Mouse (Mus musculus): ENCODE data around the gene Rhobtb1.

The Rhobtb1 gene

GRCm38 (mm10) chr10:69151045-69151444, at the start of gene Rhobtb1:
Gene Rhobtb1 (plus strand): TSS chr10:69151434.
- in situ Hi-C loops (cut with MboI; ENCODE audit: low sequenced_read_pairs), result no loop called here

- in situ Hi-C loops (cut with MboI; ENCODE audit: low sequenced_read_pairs), result no loop called here
Observed at GRCm38 (mm10) chr10:69101988-69102387, 49.2 kb upstream of the Rhobtb1 start.

- in situ Hi-C loops (cut with MboI; ENCODE audit: low sequenced_read_pairs), result no loop called here
Observed at GRCm38 (mm10) chr10:69104143-69104882, 46.9 kb upstream of the Rhobtb1 start.

GRCm38 (mm10) chr10:69104883-69105225, 46.4 kb upstream of the Rhobtb1 start:
- in situ Hi-C loops (cut with MboI; ENCODE audit: low sequenced_read_pairs), result no loop called here

GRCm38 (mm10) chr10:69106796-69107195, 44.4 kb upstream of the Rhobtb1 start:
- in situ Hi-C loops (cut with MboI; ENCODE audit: low sequenced_read_pairs), result no loop called here

GRCm38 (mm10) chr10:69107253-69107652, 44.0 kb upstream of the Rhobtb1 start:
- in situ Hi-C loops (cut with MboI; ENCODE audit: low sequenced_read_pairs), result no loop called here

GRCm38 (mm10) chr10:69114384-69114783, 36.9 kb upstream of the Rhobtb1 start:
- in situ Hi-C loops (cut with MboI; ENCODE audit: low sequenced_read_pairs), result no loop called here

GRCm38 (mm10) chr10:69117996-69118395, 33.2 kb upstream of the Rhobtb1 start:
- in situ Hi-C loops (cut with MboI; ENCODE audit: low sequenced_read_pairs), result no loop called here

GRCm38 (mm10) chr10:69118893-69119292, 32.3 kb upstream of the Rhobtb1 start:
- in situ Hi-C loops (cut with MboI; ENCODE audit: low sequenced_read_pairs), result no loop called here

GRCm38 (mm10) chr10:69119456-69119855, 31.8 kb upstream of the Rhobtb1 start:
- in situ Hi-C loops (cut with MboI; ENCODE audit: low sequenced_read_pairs), result no loop called here

GRCm38 (mm10) chr10:69126546-69126945, 24.7 kb upstream of the Rhobtb1 start:
- in situ Hi-C loops (cut with MboI; ENCODE audit: low sequenced_read_pairs), result no loop called here

GRCm38 (mm10) chr10:69128531-69128930, 22.7 kb upstream of the Rhobtb1 start:
- in situ Hi-C loops (cut with MboI; ENCODE audit: low sequenced_read_pairs), result no loop called here

- in situ Hi-C loops (cut with MboI; ENCODE audit: low sequenced_read_pairs), result no loop called here
Observed at GRCm38 (mm10) chr10:69130613-69131012, 20.6 kb upstream of the Rhobtb1 start.

GRCm38 (mm10) chr10:69134356-69134755, 16.9 kb upstream of the Rhobtb1 start:
- in situ Hi-C loops (cut with MboI; ENCODE audit: low sequenced_read_pairs), result no loop called here

GRCm38 (mm10) chr10:69136241-69136828, 14.9 kb upstream of the Rhobtb1 start:
- in situ Hi-C loops (cut with MboI; ENCODE audit: low sequenced_read_pairs), result no loop called here

GRCm38 (mm10) chr10:69149252-69149651, 2.0 kb upstream of the Rhobtb1 start:
- in situ Hi-C loops (cut with MboI; ENCODE audit: low sequenced_read_pairs), result no loop called here

- in situ Hi-C loops (cut with MboI; ENCODE audit: low sequenced_read_pairs), result no loop called here
Observed at GRCm38 (mm10) chr10:69152971-69153370, 1.7 kb downstream of the Rhobtb1 start.

- in situ Hi-C loops (cut with MboI; ENCODE audit: low sequenced_read_pairs), result no loop called here
Observed at GRCm38 (mm10) chr10:69155428-69156175, 4.4 kb downstream of the Rhobtb1 start.

- in situ Hi-C loops (cut with MboI; ENCODE audit: low sequenced_read_pairs), result no loop called here
Observed at GRCm38 (mm10) chr10:69156462-69156861, 5.2 kb downstream of the Rhobtb1 start.

- in situ Hi-C loops (cut with MboI; ENCODE audit: low sequenced_read_pairs), result no loop called here
Observed at GRCm38 (mm10) chr10:69157471-69157870, 6.2 kb downstream of the Rhobtb1 start.

GRCm38 (mm10) chr10:69160877-69161276, 9.6 kb downstream of the Rhobtb1 start:
- in situ Hi-C loops (cut with MboI; ENCODE audit: low sequenced_read_pairs), result no loop called here

GRCm38 (mm10) chr10:69161503-69161902, 10.3 kb downstream of the Rhobtb1 start:
- in situ Hi-C loops (cut with MboI; ENCODE audit: low sequenced_read_pairs), result no loop called here
